In the genomic region with DNA sequence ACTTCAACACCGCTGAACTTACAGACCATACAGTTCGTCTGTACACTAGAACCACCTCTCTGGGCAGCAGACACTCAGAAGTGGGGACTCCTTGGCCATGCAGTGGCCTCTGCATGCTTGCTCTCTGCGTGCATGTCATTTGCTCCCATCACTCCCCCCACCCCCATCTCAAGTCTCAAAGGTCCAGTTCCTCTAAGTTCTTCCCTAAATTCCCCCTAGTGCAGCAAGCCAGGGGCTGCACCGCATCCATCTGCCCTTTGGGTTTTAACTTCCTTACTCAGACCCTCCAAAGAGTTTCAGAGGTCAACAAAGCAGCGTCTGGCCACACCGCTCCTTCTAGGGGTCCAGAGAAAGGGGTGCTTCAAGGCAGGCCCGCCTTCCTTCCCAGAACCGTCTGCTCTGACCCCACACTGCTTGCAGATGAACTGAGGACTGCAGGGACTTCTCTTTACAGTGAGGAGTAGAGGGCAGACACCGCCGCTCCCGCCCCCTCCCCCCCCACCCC, we compare ENCODE assay signal across 8 mouse cellular contexts. TPM values are rescaled to one million over a fixed set of nuclear protein-coding genes. Genes with fewer than 3 reads are reported as not detected.
DNase-seq lines count a peak whose midpoint lies in the region; ATAC-seq and TF ChIP-seq lines count a peak whose summit lies in the region.

No protein-coding gene starts in this region.

- no peak overlapping the region for H3K4me3 ChIP-seq in kidney, embryonic 15.5 days (replicated peaks)
- H3K4me3 ChIP-seq in cortical plate, adult 2 months (ENCODE audit: insufficient read depth, low read length) = no peak overlapping the region
- H3K4me3 ChIP-seq in hindbrain, embryonic 14.5 days (replicated peaks; ENCODE audit: low read length) = no peak overlapping the region

- H3K27me3 ChIP-seq in kidney, embryonic 15.5 days = no peaks in the 10 kb centered on the region
- H3K27me3 ChIP-seq in hindbrain, embryonic 14.5 days (ENCODE audit: control insufficient read depth, insufficient read depth, low read length) = no peaks in the 10 kb centered on the region

- no peaks in the 10 kb centered on the region for H3K9me3 ChIP-seq in kidney, embryonic 15.5 days (replicated peaks)
- no peaks in the 10 kb centered on the region for H3K9me3 ChIP-seq in hindbrain, embryonic 14.5 days (ENCODE audit: control insufficient read depth, low read length)

- H3K27ac ChIP-seq in kidney, embryonic 15.5 days = peak overlapping the region; percentile 97
- H3K27ac ChIP-seq in cortical plate, adult 2 months (ENCODE audit: insufficient read depth, low read length) = peak overlapping the region; percentile 76; the same call in 1 of the 2 replicates
- peak overlapping the region; percentile 47; the same call in 1 of the 2 replicates for H3K27ac ChIP-seq in hindbrain, embryonic 14.5 days

- H3K36me3 ChIP-seq in kidney, embryonic 15.5 days = peaks cover 18% of the 10 kb centered on the region
- H3K36me3 ChIP-seq in hindbrain, embryonic 14.5 days (replicated peaks; ENCODE audit: control insufficient read depth, insufficient read depth) = peaks cover 5% of the 10 kb centered on the region; the same call in 1 of the 2 replicates

- TF ChIP-seq POLR2A in cortical plate, adult 2 months (IDR thresholded peaks at IDR 0.05; ENCODE audit: extremely low read depth, insufficient read depth, low read length) = no peak

- peak overlapping the region; percentile 40 for H3K4me2 ChIP-seq in kidney, embryonic 15.5 days
- H3K4me2 ChIP-seq in hindbrain, embryonic 14.5 days (replicated peaks) = no peak overlapping the region

- no peak for TF ChIP-seq CTCF in cortical plate, adult 2 months (IDR thresholded peaks at IDR 0.05; ENCODE audit: extremely low read depth, insufficient read depth, low read length)

- 12% methylated on average over 11 of the region's 11 CpGs for WGBS in kidney, embryonic 15.5 days
- WGBS in hindbrain, embryonic 14.5 days = 29% methylated on average over 11 of the region's 11 CpGs

- H3K9ac ChIP-seq in kidney, embryonic 15.5 days = 0 out of 2 replicates have a peak overlapping the region, but pooled peaks have one; percentile 6
- no peak overlapping the region; the same call in 1 of the 2 replicates for H3K9ac ChIP-seq in hindbrain, embryonic 14.5 days

- H3K4me1 ChIP-seq in kidney, embryonic 15.5 days = peaks cover 60% of the 10 kb centered on the region
- no peaks in the 10 kb centered on the region for H3K4me1 ChIP-seq in cortical plate, adult 2 months (ENCODE audit: control insufficient read depth, insufficient read depth, low read length)
- H3K4me1 ChIP-seq in hindbrain, embryonic 14.5 days (replicated peaks; ENCODE audit: control insufficient read depth, insufficient read depth, low read length) = no peaks in the 10 kb centered on the region

- DNase-seq in kidney, adult 8-10 months = no peak
- DNase-seq in hindbrain, embryonic 14.5 days (ENCODE audit: low spot score) = no peak
- peak; percentile 50 for DNase-seq in lung, postnatal 10 days
- DNase-seq in cerebellum, adult 11 months = no peak
- no peak for DNase-seq in embryo, embryonic 10 days (ENCODE audit: low spot score)
- no peak for DNase-seq in right cerebral cortex, adult 18-20 months

- peak; percentile 34 for ATAC-seq in kidney, embryonic 15.5 days (replicated peaks; ENCODE audit: low FRiP score)
- no peak; the same call in 1 of the 2 replicates for ATAC-seq in hindbrain, embryonic 14.5 days (ENCODE audit: low FRiP score)

RNA-seq across cellular contexts. Expression of a gene that starts 14.0 kb away (rescaled TPM):
- 4.0 and 6.3 TPM in 2 replicates for polyA plus RNA-seq in kidney, embryonic 15.5 days (2015; fragmentation: Nextera tagmentation; extraction: Ambion mirVana)
- polyA plus RNA-seq in cortical plate, adult 2 months (2012; rRNA removed) = 6.0 and 6.4 TPM in 2 replicates
- 0.35 and 1.3 TPM in 2 replicates for polyA plus RNA-seq in hindbrain, embryonic 14.5 days (2014; fragmentation: Nextera tagmentation; extraction: Ambion mirVana)

RNA-seq across cellular contexts. Expression of a gene that starts 15.2 kb away (rescaled TPM):
- polyA plus RNA-seq in kidney, embryonic 15.5 days (2015; fragmentation: Nextera tagmentation; extraction: Ambion mirVana) = 51.2 and 54.4 TPM in 2 replicates
- 37.7 and 39.5 TPM in 2 replicates for polyA plus RNA-seq in cortical plate, adult 2 months (2012; rRNA removed)
- 60.3 and 72.3 TPM in 2 replicates for polyA plus RNA-seq in hindbrain, embryonic 14.5 days (2014; fragmentation: Nextera tagmentation; extraction: Ambion mirVana)

RNA-seq across cellular contexts. Expression of a gene that starts 49.0 kb away (rescaled TPM):
- polyA plus RNA-seq in kidney, embryonic 15.5 days (2015; fragmentation: Nextera tagmentation; extraction: Ambion mirVana) = 71.1 and 73.2 TPM in 2 replicates
- 149 and 155 TPM in 2 replicates for polyA plus RNA-seq in cortical plate, adult 2 months (2012; rRNA removed)
- 95.1 and 102 TPM in 2 replicates for polyA plus RNA-seq in hindbrain, embryonic 14.5 days (2014; fragmentation: Nextera tagmentation; extraction: Ambion mirVana)

Comparison
In these comparisons a context has a peak if more than half of its experiments do, and no peak if none do; other contexts are left out.
1. H3K27ac ChIP-seq: peak in every context shown above with its lines; median percentile 97 in kidney, embryonic 15.5 days; 76 in cortical plate, adult 2 months; 47 in hindbrain, embryonic 14.5 days.